Mouse (Mus musculus) kidney, postnatal 36 days (tissue): ENCODE measurements at regions not wholly inside any gene's neighbourhood (a gene's known extent, or its start where the extent isn't known, plus 50 kb on each side); places are given as distances from the start of the nearest gene placed in this dataset.

Experiments
- DNase-seq, 2 experiments: peaks; one replicate each; pipeline ENCODE4 v3.0.0; 2021 to 2022; ENCODE audit warnings: mixed read lengths in 2 of 2

GRCm38 (mm10) chr19:14347026-14347425, 250.8 kb downstream of the Tle4 start:
- DNase-seq, result no peak

- DNase-seq, result no peak
Measured at GRCm38 (mm10) chr19:14347429-14347828, 250.4 kb downstream of the Tle4 start.

GRCm38 (mm10) chr19:14349753-14350152, 248.1 kb downstream of the Tle4 start:
- DNase-seq, result no peak

GRCm38 (mm10) chr19:14351728-14352340, 246.0 kb downstream of the Tle4 start:
- no peak for DNase-seq

GRCm38 (mm10) chr19:14352551-14352950, 245.3 kb downstream of the Tle4 start:
- DNase-seq, result no peak

GRCm38 (mm10) chr19:14353151-14353550, 244.7 kb downstream of the Tle4 start:
- DNase-seq, result no peak

GRCm38 (mm10) chr19:14355128-14355527, 242.7 kb downstream of the Tle4 start:
- no peak for DNase-seq

- no peak for DNase-seq
Measured at GRCm38 (mm10) chr19:14355946-14356345, 241.9 kb downstream of the Tle4 start.

GRCm38 (mm10) chr19:14360611-14361010, 237.2 kb downstream of the Tle4 start:
- DNase-seq, result no peak

GRCm38 (mm10) chr19:14369098-14369604, 228.7 kb downstream of the Tle4 start:
- DNase-seq, result no peak

- DNase-seq, result no peak
Measured at GRCm38 (mm10) chr19:14371360-14371759, 226.5 kb downstream of the Tle4 start.

GRCm38 (mm10) chr19:14373996-14374395, 223.9 kb downstream of the Tle4 start:
- no peak for DNase-seq

- DNase-seq, result no peak
Measured at GRCm38 (mm10) chr19:14380898-14381297, 217.0 kb downstream of the Tle4 start.

GRCm38 (mm10) chr19:14387796-14388195, 210.1 kb downstream of the Tle4 start:
- no peak for DNase-seq

GRCm38 (mm10) chr19:14388539-14388938, 209.3 kb downstream of the Tle4 start:
- peak in 1 of 2 experiments; percentile 6 for DNase-seq

- DNase-seq, result no peak
Measured at GRCm38 (mm10) chr19:14389881-14390837, 207.7 kb downstream of the Tle4 start.

GRCm38 (mm10) chr19:14390914-14391313, 206.9 kb downstream of the Tle4 start:
- no peak for DNase-seq
